Mouse (Mus musculus) C2C12 (cell line): ENCODE measurements at regions not wholly inside any gene's neighbourhood (a gene's known extent, or its start where the extent isn't known, plus 50 kb on each side); places are given as distances from the start of the nearest gene placed in this dataset.

Experiments used
- CEBPB ChIP-seq: IDR thresholded peaks from one replicate; pipeline ENCODE4 v1.6.1; 2011; ENCODE audit warnings: low read depth, mild to moderate bottlenecking, control low read depth, moderate library complexity
- CTCF ChIP-seq: IDR thresholded peaks from one replicate; pipeline ENCODE4 v1.5.1; 2011; ENCODE audit not compliant: control insufficient read depth, insufficient read depth, insufficient read length
- MAX ChIP-seq: IDR thresholded peaks from one replicate; pipeline ENCODE4 v1.6.1; 2011; ENCODE audit warnings: mild to moderate bottlenecking, control low read depth
- MYOD1 ChIP-seq: IDR thresholded peaks from one replicate; pipeline ENCODE4 v1.6.1; 2011; ENCODE audit warnings: low read depth; ENCODE audit not compliant: control insufficient read depth, insufficient read length

DNA sequence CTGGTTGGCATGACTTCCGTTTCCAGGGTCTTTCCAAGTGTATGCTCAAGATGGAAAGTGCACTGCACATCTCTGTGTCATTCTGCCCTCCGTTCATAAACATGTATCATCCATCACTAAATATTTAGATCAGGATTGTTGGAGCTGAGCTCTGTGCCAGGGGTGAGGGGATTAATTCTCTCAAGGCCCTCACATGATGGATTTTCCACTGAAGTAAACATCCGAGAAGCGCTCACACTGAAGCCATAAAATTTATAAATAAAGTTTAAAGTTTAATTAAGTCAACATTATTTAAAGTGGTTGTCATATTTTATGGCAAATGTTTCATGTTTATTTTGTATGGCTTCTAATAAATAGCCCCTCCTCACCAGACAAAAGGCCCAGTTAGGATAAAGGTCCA is 190.7 kb upstream of the Tcf21 start:
- TF ChIP-seq CTCF (no peak), CEBPB (no peak), MYOD1 (no peak), MAX (no peak)
